Mouse (Mus musculus) ES-E14 (cell line): ENCODE measurements around the gene Clk2.

ENCODE experiments used
- CHD2 ChIP-seq: IDR thresholded peaks from 2 replicates; pipeline ENCODE4 v1.6.1; 2014; ENCODE audit warnings: mild to moderate bottlenecking, low read depth, low read length, inconsistent platforms
- HCFC1 ChIP-seq: IDR thresholded peaks from 2 replicates; pipeline ENCODE4 v1.6.1; 2012; ENCODE audit warnings: low read length, inconsistent platforms, borderline replicate concordance; ENCODE audit not compliant: insufficient read depth
- MAFK ChIP-seq: IDR thresholded peaks from 2 replicates; pipeline ENCODE4 v1.6.1; 2014; ENCODE audit warnings: mild to moderate bottlenecking, low read depth, low read length, inconsistent platforms; ENCODE audit not compliant: insufficient read depth
- ZC3H11A ChIP-seq: IDR thresholded peaks from 2 replicates; pipeline ENCODE4 v1.6.1; 2012; ENCODE audit warnings: low read depth, mild to moderate bottlenecking, inconsistent platforms, low read length, borderline replicate concordance
- ZNF384 ChIP-seq: IDR thresholded peaks from 2 replicates; pipeline ENCODE4 v1.6.1; 2012; ENCODE audit warnings: low read depth, low read length, inconsistent platforms

GRCm38 (mm10) chr3:89221167-89221566 lies 56.6 kb downstream of the Clk2 start:
- TF ChIP-seq ZNF384, result no peak
- TF ChIP-seq MAFK, result no peak
- no peak for TF ChIP-seq CHD2
- no peak for TF ChIP-seq HCFC1
- no peak for TF ChIP-seq ZC3H11A
